Mouse (Mus musculus): ENCODE data around the gene Acat1.

- TF ChIP-seq CTCF (IDR thresholded peaks at IDR 0.05; ENCODE audit: extremely low read depth, insufficient read depth, low read length) = no peak
- TF ChIP-seq POLR2A (IDR thresholded peaks at IDR 0.05; ENCODE audit: extremely low read depth, insufficient read depth, low read length) = no peak
These were observed 37.5 kb downstream of the Acat1 start for GRCm38 (mm10) chr9:53572516-53573307.

All from cortical plate, adult 2 months (tissue).